Mouse (Mus musculus) embryonic facial prominence, embryonic 11.5 days (tissue): ENCODE data around the gene Syce3. TPM values are rescaled to one million over a fixed set of nuclear protein-coding genes. Genes with fewer than 3 reads are reported as not detected.

Source experiments
- ATAC-seq: fragments of 200-750 bp; cut with Nextera tagmentation; replicated peaks from 2 replicates; pipeline ENCODE4 v1.8.0; 2017; ENCODE audit warnings: low read depth; ENCODE audit not compliant: insufficient number of reproducible peaks, low FRiP score, low TSS enrichment
- DNase-seq: peaks from one replicate; pipeline ENCODE4 v3.0.0-alpha.2; 2015; ENCODE audit warnings: low spot score
- H3K27ac ChIP-seq: fragments of 300-500 bp; sonication (generic); replicated peaks from 2 replicates; pipeline ENCODE4 v1.5.1; 2014; ENCODE audit warnings: mild to moderate bottlenecking, low read depth, low read length, control low read depth
- H3K27me3 ChIP-seq: fragments of 300-500 bp; sonication (generic); 2 replicates; pipeline ENCODE4 v1.6.1; 2014; ENCODE audit warnings: mild to moderate bottlenecking, low read length, moderate library complexity, mixed read lengths; ENCODE audit not compliant: control insufficient read depth, insufficient read depth
- H3K36me3 ChIP-seq: fragments of 300-500 bp; sonication (generic); replicated peaks from 2 replicates; pipeline ENCODE4 v1.6.1; 2014; ENCODE audit warnings: low read depth, mild to moderate bottlenecking, low read length, moderate library complexity, mixed read lengths; ENCODE audit not compliant: control insufficient read depth, insufficient read depth
- H3K4me1 ChIP-seq: fragments of 300-500 bp; sonication (generic); 2 replicates; pipeline ENCODE4 v1.6.1; 2014; ENCODE audit warnings: low read length, mixed read lengths; ENCODE audit not compliant: control insufficient read depth, insufficient read depth
- H3K4me2 ChIP-seq: fragments of 300-500 bp; sonication (generic); 2 replicates; pipeline ENCODE4 v1.6.1; 2014; ENCODE audit warnings: low read depth, mild to moderate bottlenecking, control low read depth, low read length, moderate library complexity
- H3K4me3 ChIP-seq: fragments of 300-500 bp; sonication (generic); 2 replicates; pipeline ENCODE4 v1.5.1; 2014; ENCODE audit warnings: low read depth, low read length, control low read depth
- H3K9ac ChIP-seq: fragments of 300-500 bp; sonication (generic); replicated peaks from 2 replicates; pipeline ENCODE4 v1.6.1; 2014; ENCODE audit warnings: mild to moderate bottlenecking, control low read depth, low read length
- H3K9me3 ChIP-seq: fragments of 300-500 bp; sonication (generic); replicated peaks from 2 replicates; pipeline ENCODE4 v1.6.1; 2016; ENCODE audit warnings: mild to moderate bottlenecking, low read length, inconsistent platforms, mixed read lengths; ENCODE audit not compliant: control insufficient read depth
- WGBS: fragments of 180-500 bp; shearing (Covaris S2); extraction: QIAGEN DNeasy Blood & Tissue Kit; methylation state at CpG from one replicate; pipeline ENCODE4 v1.1.7; 2014; 5-methylcytosine and 5-hydroxymethylcytosine counted together
- polyA plus RNA-seq: library from polyadenylated mRNA; unstranded; fragments of >200 nt; fragmentation: Nextera tagmentation; extraction: Ambion mirVana; gene quantifications from 2 replicates; pipeline ENCODE4 v1.2.1, GENCODE M21; 2014

The Syce3 gene
- polyA plus RNA-seq, 1 experiment from 2014 or later = not detected

- no peak for ATAC-seq
- 36% methylated on average over 12 of the region's 12 CpGs for WGBS
- H3K27me3 ChIP-seq = no peaks in the 10 kb centered on the region
These were observed 23.2 kb downstream of the Syce3 start for GRCm38 (mm10) chr15:89387127-89387526.

GRCm38 (mm10) chr15:89384617-89385016 is 25.7 kb downstream of the Syce3 start, which contains the start of gene Klhdc7b:
TSS of gene Klhdc7b (plus strand) at chr15:89384917.
- Histone ChIP-seq H3K4me3 (no peak within 1 kb of the TSS), H3K27me3 (peaks cover 5% of the 10 kb centered on the region), H3K4me1 (no peaks in the 10 kb centered on the region), H3K4me2 (no peak within 1 kb of the TSS), H3K36me3 (no peaks in the 10 kb centered on the region), H3K27ac (no peak within 1 kb of the TSS), H3K9ac (no peak within 1 kb of the TSS), H3K9me3 (no peaks in the 10 kb centered on the region)
- ATAC-seq (no peak), DNase-seq (no peak)
- WGBS = 84% methylated on average over 7 of the region's 7 CpGs

More at GRCm38 (mm10) chr15:89387127-89387526, 23.2 kb downstream of the Syce3 start:
- no peak overlapping the region for H3K4me2 ChIP-seq
- H3K9ac ChIP-seq = no peak overlapping the region
- H3K27ac ChIP-seq = no peak overlapping the region
- no peaks in the 10 kb centered on the region for H3K4me1 ChIP-seq
- H3K9me3 ChIP-seq = no peaks in the 10 kb centered on the region
- no peaks in the 10 kb centered on the region for H3K36me3 ChIP-seq
- DNase-seq = no peak
- H3K4me3 ChIP-seq = no peak overlapping the region

- Histone ChIP-seq H3K9ac (no peak overlapping the region), H3K27ac (no peak overlapping the region), H3K9me3 (no peaks in the 10 kb centered on the region), H3K4me1 (peaks cover 4% of the 10 kb centered on the region; the same call in 1 of the 2 replicates), H3K36me3 (no peaks in the 10 kb centered on the region), H3K4me3 (peak overlapping the region; percentile 30), H3K4me2 (peak overlapping the region; percentile 49; the same call in 1 of the 2 replicates), H3K27me3 (peaks cover 35% of the 10 kb centered on the region)
- no peak for ATAC-seq
- DNase-seq = no peak
- WGBS = 16% methylated on average over 10 of the region's 10 CpGs
These were observed 30.9 kb downstream of the Syce3 start for GRCm38 (mm10) chr15:89379429-89379828.

GRCm38 (mm10) chr15:89378831-89379401 is 31.4 kb downstream of the Syce3 start, which contains the start of gene Odf3b:
TSS of gene Odf3b (minus strand) at chr15:89379282.
- Histone ChIP-seq H3K4me3 (peak within 1 kb of the TSS; percentile 30), H3K36me3 (no peaks in the 10 kb centered on the region), H3K9me3 (no peaks in the 10 kb centered on the region), H3K4me2 (peak within 1 kb of the TSS; percentile 49), H3K9ac (no peak within 1 kb of the TSS; the same call in 1 of the 2 replicates), H3K27ac (no peak within 1 kb of the TSS), H3K4me1 (peaks cover 4% of the 10 kb centered on the region; the same call in 1 of the 2 replicates), H3K27me3 (peaks cover 35% of the 10 kb centered on the region)
- peak; percentile 33 for DNase-seq
- no peak for ATAC-seq
- under 1% methylated on average over 29 of the region's 33 CpGs for WGBS

DNA sequence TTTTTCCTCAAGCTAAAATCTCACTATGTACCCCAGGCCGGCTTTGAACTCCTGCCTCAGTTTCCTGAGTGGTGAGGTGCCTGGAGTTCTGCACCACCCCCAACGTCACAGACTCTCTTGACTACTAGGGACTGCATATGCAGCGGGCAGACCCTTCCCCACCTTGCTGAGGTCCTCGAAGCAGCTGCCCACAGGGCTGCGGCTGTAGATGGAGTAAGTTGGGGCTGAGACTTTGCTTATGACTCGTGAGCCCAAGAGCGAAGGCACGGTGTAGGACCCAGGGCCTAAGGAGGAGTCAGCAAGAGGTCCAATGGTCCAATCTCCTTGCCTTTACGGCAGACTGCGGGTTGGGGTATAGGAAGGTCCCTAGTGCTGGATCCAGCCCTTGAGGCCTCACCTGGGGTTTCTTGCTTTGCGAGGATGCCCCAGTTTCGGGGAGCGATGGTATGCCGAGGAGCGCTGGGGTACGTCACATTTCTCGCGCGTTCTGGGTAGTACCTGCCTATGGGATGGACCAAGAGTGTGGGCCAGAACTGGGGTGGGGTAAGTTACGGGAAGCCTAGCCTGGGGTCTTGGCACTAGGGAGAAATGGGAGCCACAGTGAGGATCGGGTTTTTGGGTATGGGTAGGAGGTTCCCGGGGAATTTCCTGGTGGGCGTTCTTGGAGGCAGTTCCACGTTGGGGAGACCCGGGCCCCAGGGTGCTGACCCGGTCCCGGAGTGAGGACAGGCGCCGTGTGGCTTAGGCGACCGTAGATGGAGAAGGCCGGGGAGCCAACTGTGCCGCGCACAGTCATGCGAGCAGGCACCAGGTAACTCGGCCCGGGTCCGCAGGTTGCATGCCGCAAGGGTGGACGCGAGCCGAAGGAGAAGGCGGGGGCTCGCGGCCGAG is 32.1 kb downstream of the Syce3 start:
- ATAC-seq (no peak), DNase-seq (no peak)
- Histone ChIP-seq H3K4me2 (peak overlapping the region; percentile 49), H3K9ac (no peak overlapping the region), H3K27ac (no peak overlapping the region), H3K4me1 (peaks cover 4% of the 10 kb centered on the region; the same call in 1 of the 2 replicates), H3K9me3 (no peaks in the 10 kb centered on the region), H3K27me3 (peaks cover 35% of the 10 kb centered on the region), H3K36me3 (no peaks in the 10 kb centered on the region), H3K4me3 (peak overlapping the region; percentile 30)
- WGBS = 12% methylated on average over 41 of the region's 46 CpGs

DNA sequence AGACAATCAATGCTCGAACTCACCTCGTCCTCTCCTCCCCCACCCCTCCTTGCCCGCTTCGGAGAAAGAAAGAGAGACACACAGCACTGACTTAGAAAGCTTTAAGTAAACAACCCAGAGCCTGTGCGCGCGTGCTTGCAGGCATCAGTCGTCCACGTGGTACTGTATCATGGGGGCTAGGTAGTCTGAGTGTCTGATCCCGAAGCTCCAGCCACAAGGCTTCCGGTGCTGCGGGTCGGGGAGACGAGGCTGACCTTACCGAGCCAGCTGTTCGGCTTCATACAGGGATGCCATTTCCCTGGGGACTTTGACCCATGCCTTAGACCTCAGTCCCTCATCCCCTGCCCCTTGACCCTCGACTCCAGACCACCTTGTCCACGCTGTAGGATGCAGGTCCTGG is 32.9 kb downstream of the Syce3 start:
- DNase-seq = peak; percentile 12
- no peak overlapping the region for H3K27ac ChIP-seq
- peaks cover 4% of the 10 kb centered on the region; the same call in 1 of the 2 replicates for H3K4me1 ChIP-seq
- WGBS = 1% methylated on average over 18 of the region's 18 CpGs
- peaks cover 35% of the 10 kb centered on the region for H3K27me3 ChIP-seq
- peak overlapping the region; percentile 16; the same call in 1 of the 2 replicates for H3K4me2 ChIP-seq
- H3K4me3 ChIP-seq = no peak overlapping the region
- no peak for ATAC-seq
- no peaks in the 10 kb centered on the region for H3K9me3 ChIP-seq
- H3K9ac ChIP-seq = no peak overlapping the region
- no peaks in the 10 kb centered on the region for H3K36me3 ChIP-seq

DNA sequence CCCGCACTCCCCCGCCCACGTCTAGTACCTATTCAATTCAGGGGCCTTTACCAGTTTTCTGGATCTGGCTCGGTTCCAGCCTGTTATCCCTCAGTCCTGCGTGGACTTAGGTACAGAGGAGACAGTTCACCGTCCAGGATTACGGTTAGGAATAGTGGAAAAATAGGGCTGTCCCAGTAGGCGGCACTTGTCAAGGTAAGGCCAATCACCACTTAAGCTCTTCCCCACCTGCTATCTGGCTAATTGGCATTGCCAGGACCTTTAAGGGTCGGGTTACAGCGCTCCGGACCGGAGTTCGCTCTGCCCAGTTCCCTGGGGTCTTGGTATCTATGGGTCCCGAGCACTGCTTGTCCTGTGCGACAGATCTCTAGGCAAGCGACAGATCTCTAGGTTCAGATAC is 33.3 kb downstream of the Syce3 start, which contains the start of gene Tymp:
TSS of gene Tymp (minus strand) at position 83 of the 400 bp plus-strand sequence.
- H3K4me2 ChIP-seq = peak within 1 kb of the TSS; percentile 16; the same call in 1 of the 2 replicates
- no peaks in the 10 kb centered on the region for H3K9me3 ChIP-seq
- 14% methylated on average over 16 of the region's 16 CpGs for WGBS
- H3K27ac ChIP-seq = no peak within 1 kb of the TSS
- peaks cover 4% of the 10 kb centered on the region; the same call in 1 of the 2 replicates for H3K4me1 ChIP-seq
- no peak within 1 kb of the TSS for H3K9ac ChIP-seq
- DNase-seq = peak; percentile 3
- H3K36me3 ChIP-seq = peaks cover 2% of the 10 kb centered on the region; the same call in 1 of the 2 replicates
- H3K4me3 ChIP-seq = no peak within 1 kb of the TSS
- ATAC-seq = no peak
- peaks cover 35% of the 10 kb centered on the region for H3K27me3 ChIP-seq
